Mouse (Mus musculus): ENCODE data around the gene Mok.

The Mok gene

DNA sequence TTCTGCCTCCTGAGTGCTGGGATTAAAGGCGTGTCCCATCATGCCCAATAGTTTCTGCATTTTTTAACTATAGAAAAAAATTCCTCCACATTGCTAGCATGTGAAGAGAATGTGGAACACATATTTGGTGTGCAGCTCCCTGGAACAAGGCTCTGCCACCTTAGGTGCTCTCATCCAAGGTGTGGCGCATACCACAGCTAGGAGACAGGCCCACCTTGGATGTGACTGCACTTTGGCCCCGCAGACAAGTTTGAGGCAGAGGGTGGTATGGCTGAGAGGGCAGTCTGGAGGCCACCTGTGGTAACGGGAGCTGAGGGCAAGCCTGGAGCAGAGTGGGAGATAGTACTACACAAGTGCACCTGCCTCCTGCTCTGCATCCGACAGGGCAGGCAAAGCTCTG, 31.9 kb downstream of the Mok start:
- DNase-seq (ENCODE audit: low spot score), result no peak

DNA sequence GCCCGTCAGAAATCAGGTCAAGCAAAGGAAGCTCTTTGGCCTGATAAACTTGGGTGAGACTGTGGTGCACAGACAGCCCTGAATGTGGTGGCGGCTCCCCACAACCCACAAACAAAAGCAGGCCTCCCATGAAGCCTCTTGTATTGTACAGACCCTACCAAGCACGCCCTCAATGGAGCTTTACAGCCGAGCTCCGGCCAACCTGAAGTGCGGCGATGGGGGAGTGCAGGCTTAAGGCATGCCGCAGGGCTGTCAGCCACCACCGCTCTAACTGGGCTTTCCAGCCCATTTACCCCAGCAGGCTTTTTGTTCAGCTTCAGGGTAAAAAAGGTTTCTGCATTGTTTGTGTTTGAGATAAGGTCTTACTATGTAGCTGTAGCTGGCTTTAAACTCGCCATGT, 32.3 kb downstream of the Mok start:
- DNase-seq (ENCODE audit: low spot score), result no peak

DNA sequence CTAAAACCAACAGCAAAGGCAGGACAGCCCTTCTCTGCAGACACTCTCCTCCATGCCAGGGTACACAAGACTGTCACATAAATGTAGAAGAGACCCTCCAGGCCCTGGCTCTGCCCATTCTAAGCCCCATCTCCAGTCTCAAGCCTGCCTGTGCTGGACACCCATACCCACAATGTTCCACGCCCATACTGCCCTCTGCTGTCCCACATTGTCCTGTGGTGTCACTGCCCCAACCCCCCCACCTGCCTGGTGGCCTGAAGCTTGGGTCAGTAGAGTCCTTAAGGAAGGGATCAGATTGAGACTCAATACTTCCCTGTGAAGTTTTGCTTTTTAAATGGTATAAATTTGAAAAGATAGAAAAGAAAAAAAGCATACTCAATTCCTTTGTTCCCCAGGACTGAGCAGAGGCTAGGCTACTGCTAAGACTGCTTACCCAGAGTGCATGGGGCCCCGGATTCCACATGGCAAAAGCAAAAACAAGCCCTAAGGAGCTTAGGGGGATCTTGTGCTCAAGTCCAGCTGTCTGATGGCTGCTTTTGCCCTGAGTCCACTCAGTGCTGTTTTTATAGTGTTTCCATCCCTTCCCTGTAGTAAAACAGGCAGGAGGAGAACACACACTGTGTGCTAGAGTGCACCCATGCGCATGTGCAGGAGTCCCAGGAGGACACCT, 34.3 kb downstream of the Mok start:
- peak; percentile 71 for DNase-seq (ENCODE audit: low spot score)

DNA sequence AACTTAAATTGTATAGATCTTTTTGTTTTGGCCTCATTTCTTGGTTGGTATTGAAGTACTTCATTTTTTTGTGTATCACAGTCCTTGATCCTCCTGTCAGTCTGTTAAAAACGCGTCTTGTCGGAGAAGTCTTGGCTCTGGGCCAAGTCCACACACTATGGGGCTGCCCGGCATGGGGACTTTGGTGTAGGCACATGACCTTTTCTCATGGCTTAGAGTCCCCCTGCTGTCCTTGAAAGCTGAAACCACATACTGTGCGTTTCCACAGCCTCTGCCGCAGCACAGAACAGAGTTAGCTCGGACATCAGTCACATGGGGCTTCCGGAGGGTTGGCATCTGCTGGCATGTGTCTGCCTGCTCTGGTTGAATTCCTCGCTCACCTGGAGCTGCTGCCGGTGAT, 36.5 kb downstream of the Mok start:
- DNase-seq (ENCODE audit: low spot score), result no peak

DNA sequence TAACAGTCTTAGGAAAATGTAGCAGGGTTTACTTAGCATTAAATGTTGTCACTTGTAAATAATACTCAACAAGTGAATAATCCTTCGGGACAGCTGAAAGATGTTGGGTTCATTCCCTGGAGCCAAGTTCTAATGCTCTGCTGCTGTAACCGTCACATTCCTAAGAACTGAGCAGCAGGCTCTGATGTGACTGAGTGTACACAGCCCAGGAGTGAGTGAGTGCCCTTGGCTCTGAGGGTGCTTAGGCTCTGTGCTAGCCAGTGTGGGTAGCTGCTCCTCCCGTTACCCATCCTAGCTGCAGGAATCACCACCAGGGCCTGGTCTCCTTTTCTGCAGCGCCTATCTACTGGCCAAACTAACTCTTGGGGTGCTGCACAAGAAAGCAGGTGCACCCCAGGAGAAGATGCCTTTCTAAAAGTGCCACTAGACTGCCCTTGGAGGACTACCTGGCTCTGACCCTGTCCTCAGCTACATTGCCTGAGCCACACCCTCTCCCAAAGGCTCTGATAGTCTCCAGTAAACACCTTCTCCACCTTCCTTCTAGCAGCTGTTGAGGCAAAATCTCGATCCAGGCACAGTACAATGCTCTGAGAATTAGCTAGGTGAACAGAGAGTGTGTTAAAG, 38.0 kb downstream of the Mok start:
- no peak for DNase-seq (ENCODE audit: low spot score)

DNA sequence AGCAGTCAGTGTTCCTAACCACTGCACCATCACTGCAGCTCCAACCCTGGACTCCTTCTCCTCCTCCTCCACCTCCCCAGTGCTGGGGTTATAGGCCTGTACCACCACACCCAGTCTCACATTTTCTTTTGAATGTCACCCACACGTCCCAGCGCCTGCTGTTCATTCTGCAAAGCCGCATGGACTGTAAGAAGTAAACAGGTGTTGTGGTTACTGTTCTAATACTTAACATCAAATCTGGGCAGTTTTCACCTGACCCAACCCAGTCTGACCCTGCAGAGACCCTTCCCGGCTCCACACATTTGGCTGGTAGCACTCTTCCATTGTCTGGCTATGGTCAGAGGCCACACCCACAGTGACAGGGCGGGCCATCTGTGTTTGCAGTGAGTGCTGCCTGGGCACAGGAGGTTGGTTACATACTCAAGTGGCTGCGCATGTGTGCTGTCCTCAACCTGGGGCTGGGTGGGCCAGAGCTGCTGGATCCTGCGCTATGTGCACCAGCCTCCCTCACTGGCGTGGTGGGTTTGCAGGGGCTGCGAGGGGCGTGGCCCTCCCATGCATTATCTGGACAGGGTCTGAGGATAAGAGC, 38.8 kb downstream of the Mok start:
- no peak for DNase-seq (ENCODE audit: low spot score)

DNA sequence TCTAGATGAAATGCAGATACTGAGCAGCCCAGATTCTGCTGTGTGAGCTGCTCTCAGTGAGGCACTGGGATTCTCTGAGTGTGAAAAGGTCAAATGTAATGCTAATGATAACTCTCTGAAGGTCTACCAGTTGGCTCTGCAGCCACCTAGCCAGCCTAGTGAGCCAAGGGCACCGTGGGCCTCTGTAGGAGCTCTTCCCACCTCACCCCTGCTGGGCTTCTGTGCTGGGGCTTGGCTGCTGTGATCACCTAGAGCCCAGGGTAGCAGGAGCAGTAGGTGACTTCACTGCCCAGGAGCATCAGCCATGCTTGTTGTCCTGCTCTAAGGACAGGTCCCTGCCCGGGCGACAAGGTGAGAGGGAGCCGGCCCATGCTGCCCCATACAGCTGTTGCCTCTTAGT, 41.5 kb downstream of the Mok start:
- DNase-seq (ENCODE audit: low spot score), result no peak

DNA sequence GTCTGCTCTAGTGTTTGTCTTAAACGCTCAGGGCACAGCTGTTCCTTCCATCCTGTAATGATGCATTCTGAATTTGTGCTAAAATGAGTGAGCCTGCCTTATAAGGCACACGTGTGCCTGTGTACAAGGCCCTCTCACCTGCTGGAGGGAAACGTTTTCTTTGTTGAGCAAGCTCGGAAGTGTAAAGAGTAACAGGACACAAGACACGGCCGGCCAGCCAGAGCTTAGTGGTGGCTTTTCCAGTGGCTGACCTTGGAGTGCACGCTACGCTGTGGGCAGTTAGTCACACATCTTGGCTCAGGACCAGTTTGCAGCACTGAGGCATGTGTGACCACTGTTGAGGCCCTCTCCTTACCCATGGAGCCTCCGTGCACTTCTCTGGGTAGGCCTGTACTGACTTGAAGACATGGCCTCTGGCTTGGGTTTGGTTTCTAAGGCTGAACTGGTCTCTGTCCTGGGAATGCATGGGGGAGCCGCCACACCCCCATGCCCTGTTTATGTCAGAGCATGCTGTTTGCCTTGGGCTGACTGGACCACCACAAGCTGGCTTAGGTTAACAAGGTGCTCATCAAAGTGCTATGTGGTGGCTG, 42.8 kb downstream of the Mok start:
- no peak for DNase-seq (ENCODE audit: low spot score)

DNA sequence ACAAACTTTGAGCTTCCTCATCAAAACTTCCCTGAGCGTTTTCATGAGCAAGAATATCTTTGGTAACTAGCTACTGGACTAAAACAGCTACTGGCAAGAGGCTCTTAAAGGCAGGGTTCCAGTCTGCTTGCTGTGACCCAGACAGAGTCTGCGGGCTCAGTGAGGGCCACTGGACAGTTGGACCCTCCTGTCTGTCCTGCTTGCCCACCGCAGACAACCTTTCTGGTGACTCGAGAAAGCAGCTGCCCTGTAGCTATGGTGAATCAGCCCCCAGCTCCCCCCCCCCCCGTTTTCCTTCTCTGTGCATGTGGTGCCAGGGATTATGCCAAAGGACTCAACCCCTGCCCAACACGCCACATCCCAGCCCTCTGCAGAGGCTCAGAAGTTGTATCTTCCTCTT, 43.5 kb downstream of the Mok start:
- no peak for DNase-seq (ENCODE audit: low spot score)

DNA sequence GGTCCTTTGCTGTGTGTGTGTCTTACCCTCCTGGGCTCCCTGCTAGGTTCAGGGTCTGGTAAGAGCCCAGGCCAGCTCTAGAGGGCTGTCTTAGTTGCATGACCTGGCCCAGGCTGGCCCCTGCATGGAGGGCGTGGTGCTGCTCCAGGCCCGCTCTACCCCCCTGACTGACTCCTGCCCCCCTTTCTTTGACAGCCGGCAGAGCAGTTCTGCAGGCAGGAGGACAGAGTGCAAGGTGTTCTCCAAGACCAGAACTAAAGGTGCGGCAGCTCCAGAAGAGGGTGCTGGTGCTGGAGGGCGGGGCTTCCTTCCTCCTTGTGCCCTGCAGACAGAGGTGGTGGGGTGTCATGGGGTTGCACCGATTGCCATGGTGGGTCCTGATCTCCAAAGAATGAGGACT, 44.0 kb downstream of the Mok start:
- DNase-seq (ENCODE audit: low spot score), result no peak

DNA sequence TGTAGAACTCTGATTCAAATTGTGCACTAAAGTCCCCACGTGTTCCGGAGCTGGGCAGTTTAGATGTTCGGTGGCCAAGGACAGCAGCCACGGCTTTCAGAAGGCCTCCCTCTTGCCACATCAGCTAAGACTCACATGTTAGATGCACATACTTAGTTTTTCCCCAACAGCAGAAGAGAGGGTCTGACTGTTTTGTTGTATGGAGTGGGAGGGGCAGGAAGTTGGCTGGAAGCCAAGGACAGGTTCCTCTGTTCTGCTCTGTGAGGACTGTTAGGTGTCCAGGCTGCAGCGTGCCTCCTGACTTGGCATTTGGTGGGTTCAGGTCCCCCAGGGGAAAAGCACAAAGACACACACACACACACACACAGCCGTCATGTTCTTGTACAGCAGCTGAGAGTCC, 45.7 kb downstream of the Mok start:
- DNase-seq (ENCODE audit: low spot score), result no peak

DNA sequence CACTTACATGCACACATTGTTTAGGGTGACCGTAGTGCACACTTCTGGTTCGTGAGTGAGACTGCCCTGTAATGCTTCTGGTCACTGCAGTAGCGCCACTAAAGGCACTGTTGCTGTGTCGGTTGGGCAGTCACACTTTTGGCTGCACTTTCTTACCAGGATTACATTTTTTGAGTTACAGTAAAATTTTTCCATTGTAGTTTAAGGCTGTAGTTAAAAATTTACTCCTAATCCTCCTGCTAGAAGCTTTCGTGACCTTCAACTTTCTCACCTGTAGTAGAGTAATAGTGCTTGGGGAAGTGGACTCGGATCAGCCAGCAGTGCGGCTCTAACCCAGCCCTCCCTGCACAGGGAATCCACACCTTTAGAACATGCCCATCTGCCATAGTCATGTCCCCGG, 49.7 kb downstream of the Mok start:
- no peak for DNase-seq (ENCODE audit: low spot score)

DNA sequence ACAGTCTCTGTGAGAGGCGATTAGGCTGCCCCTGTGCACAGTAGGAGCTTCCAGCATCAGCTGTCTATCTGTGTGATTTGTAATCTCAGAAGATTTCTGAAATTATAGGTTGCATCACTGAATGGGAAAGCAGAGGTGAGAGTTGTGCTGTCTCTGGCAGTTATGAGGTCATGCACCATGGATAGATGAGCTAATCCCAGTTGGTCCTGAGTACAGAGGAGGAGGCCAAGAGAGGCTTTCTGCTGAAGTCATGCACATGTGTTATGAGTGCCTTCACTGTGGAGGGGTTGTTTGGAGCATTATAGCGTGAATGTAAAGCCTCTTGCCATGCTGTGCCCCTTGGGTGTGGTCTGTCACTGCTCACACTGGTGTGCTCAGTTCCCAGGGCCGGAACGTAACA, 50.2 kb downstream of the Mok start:
- no peak for DNase-seq (ENCODE audit: low spot score)

DNA sequence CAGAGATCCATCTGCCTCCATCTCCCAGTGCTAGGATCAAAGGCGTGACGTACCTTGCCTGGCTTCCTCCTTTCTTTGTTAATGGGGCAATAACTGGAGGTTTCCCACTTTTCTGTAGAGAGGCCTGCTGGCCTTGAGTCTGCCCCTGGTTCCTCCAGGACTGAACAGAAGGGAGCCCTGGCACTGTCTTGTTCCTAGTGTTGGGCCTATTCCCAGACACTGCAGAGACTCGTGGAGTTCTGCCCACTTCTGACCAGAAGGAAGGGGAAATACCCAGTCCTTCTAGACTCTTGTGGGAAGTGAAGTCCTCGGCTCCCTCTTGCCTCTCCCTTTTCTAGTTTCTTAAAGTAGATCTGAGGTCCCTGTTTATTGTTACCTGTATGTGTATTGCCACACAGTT, 54.5 kb downstream of the Mok start:
- peak; percentile 48 for DNase-seq (ENCODE audit: low spot score)

DNA sequence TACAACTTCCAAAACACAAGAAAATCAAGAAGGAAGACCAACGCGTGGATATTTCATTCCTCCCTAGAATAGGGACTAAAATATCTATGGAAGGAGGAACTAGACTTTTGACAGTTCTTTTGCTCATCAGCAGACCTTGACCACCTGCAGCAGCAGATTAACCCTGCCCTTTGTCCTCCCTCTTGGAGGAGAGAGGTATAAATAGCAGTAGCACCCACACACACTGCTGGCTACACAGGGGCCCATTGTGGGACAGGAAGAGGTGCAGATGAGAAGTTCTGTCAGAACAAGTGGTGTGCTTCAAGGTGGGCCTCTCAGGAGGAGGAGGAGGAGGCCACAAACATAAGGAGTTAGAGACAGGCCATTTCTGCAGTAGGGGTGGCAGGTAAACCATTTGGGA, 56.5 kb downstream of the Mok start:
- DNase-seq (ENCODE audit: low spot score), result no peak

DNA sequence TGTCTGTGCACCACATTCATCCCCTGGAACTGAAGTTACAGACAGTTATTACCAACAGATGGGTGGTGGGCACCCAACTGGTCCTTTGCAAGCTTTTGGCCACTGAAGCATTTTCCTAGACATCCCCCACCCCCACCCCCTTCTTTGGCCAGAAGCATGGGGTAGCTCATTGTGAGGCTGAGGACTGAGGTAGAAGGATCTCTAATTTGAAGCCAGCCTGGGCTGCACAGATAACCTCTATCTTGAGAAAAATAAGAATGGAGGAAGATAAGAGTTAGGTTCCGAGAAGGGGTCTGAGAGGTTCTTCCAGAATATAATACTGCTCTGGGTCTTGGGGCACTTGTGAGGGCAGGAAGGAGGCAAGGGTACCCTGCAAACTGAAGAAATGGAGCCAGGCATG, 58.5 kb downstream of the Mok start:
- DNase-seq (ENCODE audit: low spot score), result no peak

DNA sequence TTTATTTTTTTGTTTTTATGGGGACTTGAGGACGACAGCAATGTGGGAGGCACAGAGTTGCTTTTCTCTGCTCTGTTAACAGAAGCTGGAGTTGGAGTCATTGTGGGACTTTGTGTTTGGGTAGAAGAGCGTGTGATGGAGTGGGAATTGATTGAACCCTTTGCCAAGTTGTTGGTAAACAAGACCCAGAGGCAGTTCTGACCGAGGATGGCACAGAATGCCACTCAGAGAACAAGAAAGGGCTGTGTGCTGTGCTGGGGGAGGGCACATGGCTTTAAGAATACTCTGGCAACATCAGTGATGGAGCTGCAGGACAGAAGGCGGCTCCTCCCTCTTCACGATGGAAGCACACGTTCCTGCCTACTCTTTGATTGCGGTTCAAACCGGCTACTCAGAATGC, 59.6 kb downstream of the Mok start:
- peak; percentile 71 for DNase-seq (ENCODE audit: low spot score)

DNA sequence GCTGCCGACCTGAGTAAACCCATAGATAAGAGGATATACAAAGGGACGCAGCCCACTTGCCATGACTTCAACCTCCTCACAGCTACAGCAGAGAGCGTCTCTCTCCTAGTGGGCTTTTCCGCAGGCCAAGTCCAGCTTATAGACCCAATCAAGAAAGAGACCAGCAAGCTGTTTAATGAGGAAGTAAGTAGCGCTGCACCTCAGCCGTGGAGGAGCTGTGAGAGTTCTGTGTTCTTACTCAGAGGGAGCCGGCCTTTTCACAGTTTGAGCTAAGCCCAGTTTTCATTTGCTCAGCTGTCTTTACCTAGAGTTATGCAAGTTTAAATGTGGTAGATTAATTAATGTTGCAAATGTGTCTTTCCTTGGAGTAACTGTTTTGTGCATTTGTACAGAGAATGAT, 61.4 kb downstream of the Mok start:
- DNase-seq (ENCODE audit: low spot score), result no peak

DNA sequence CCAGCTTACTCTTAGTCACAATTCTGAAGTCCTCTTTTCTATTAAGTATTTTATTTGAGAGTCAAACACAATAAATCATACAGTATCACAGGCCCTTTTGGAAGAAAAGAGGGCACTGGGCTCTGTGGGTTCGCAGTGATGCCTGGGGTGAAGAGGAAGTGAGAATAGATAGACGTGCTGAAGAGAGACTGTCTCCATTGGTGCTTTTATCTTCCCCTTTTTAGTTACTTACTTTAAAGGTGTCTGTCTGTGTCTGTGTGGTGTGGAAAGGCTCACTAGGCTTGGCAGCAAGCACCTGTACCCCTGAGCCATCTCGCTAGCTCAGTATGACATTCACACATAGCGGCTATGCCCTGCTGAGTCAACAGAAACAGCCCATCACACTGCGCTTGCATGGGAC, 62.9 kb downstream of the Mok start:
- no peak for DNase-seq (ENCODE audit: low spot score)

DNA sequence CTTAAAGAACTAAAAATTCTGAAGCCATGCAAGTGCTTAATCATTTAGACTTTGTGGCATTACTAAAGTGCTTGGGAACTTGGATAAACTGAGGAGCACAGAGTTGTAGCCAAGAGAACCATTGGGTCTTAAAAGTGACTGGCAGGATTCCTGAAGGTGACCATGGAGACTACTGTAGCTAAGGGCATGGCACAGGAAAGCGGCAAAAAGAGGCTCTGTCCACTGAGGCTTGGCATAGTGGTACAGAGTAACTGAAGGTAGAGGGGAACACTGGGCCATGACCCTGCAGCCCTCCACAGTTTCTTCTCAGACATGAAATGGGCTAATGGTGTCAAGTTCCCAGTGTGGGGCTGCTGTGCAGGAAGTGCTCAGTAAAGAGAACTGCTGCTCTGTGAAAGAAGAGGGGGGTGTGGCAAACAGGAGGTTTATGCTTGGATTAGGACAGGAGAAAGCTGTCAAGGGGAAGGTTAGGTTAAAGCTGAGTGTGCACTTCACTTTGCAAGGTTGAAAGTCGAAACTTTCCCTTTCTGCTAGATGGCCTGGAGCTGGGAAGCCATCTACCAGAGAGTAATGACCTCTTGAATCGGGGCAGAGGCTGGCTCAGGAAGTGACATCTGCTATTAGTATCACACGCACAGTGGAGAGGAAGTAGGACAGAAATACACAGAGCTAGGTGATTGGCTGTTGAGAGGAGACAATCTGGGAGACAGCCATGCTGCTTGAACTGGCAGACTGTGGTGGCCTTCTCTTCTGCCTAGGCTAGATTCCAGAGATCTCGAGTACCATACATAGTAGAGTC, 64.9 kb downstream of the Mok start:
- no peak for DNase-seq (ENCODE audit: low spot score)

DNA sequence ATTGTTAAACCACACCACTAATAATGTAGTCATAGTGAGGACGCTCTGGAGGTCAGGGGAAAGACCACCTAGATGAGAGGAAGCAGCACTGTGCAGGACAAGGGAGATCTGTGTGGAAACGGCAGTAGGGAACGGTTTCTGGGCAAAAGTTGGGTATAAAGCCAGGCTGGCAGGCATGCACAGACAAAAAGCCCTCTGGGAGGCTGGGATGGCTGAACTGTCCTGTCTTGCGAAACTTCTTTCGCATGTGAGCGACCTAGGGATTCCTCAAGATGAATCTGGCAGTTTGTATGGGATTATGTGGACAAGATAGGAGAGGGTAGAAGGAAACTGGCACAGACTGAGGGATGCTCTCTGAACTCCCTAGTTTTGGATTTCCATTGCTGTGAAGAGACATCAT, 68.8 kb downstream of the Mok start:
- no peak for DNase-seq (ENCODE audit: low spot score)

DNA sequence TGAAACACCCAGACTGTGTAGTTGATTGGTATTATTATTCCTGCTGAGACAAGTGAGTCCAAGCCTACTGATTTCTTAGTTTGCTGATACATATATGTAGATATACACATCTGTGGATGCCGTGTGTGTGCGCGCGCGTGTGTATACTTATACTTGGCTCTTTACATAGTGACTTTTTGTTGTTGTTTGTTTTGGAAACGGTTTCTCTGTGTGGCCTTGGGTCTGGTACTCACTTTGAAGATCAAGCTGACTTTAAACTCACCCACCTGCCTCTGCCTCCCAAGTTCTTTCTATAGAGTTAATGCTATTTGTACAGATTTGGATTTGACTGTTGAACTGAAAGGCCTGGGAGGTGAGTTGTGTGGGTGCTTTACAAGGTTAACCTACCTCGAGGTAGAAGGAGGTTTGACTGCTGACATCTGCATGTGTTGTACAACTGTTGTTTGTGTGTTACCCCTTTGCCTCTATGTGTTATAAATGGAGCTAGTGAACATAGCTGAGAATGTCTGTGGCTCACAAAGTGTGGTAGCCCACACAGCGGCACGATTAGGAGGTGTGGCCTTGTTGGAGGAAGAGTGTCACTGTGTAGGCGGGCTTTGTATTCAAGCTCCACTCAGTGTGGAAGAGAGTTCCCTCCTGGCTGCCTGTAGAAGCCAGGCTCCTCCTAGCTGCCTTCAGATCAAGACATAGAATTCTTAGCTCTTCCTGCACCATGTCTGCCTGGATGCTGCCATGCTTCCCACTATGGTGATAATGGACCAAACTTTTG, 70.1 kb downstream of the Mok start:
- DNase-seq (ENCODE audit: low spot score), result no peak

All from layer of hippocampus, adult 11-12 months (tissue).